Mouse (Mus musculus) left cerebral cortex, postnatal 25 days (tissue): Measurements from ENCODE around the gene F11. TPM values are rescaled to one million over a fixed set of nuclear protein-coding genes. Genes with fewer than 3 reads are reported as not detected.

Experiments
- DNase-seq, 2 experiments: peaks; one replicate each; pipeline ENCODE4 v3.0.0; 2022; ENCODE audit warnings: low spot score in 2 of 2, mixed read lengths in 1 of 2
- intact Hi-C: fragments of 180-260 bp; cut with DNase I; formaldehyde crosslinking; loops from one replicate; pipeline ENCODE4 v1.15.1; 2025
- total RNA-seq, 2 experiments: library from RNA; stranded (reverse); gene quantifications; 2 replicates each; pipeline ENCODE4 v1.2.3; 2021

Gene F11
- total RNA-seq: not detected

DNA sequence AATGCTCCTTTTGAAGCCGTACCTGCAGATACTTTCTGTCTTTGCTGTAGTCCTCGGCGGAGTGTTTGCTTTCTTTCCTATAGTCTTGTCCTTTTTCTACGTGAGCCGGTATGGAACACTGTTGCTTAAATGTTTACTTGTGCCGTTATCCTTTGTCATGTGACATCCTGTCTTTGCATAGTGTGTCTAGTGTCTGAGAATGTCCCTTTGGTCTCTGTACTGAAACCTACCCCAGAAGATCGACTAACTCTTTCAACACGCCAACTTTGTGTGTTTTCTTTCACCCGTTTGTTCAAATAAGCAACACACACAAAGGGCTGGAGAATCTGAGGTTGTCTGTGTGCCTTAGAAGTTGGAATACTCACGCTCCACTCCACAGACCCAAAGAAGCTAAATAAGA is at the start of gene F11:
TSS of gene F11 (minus strand) at position 112 of the 400 bp plus-strand sequence.
- no peak for DNase-seq
- intact Hi-C loops: no loop called here

DNA sequence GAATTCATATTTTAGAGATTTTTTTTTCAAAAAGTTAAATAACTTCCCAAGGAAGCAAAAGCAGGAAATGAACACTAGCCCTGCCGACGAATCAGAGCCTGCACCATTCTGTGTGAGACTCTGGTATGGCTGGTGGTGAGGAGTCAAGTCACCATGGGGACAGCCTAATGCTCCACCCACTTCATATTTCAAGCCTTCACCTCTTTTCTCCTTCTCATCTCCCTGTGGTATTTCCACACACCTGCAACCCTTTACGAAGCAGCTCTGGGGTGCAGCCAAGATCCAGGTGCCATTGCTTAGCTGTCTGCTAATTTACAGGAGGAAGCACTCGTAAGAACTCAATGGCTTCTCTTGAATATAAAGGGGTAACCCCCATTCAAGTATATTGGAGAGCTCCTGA is 49.1 kb upstream of the F11 start:
- intact Hi-C loops: no loop called here
- DNase-seq: no peak

DNA sequence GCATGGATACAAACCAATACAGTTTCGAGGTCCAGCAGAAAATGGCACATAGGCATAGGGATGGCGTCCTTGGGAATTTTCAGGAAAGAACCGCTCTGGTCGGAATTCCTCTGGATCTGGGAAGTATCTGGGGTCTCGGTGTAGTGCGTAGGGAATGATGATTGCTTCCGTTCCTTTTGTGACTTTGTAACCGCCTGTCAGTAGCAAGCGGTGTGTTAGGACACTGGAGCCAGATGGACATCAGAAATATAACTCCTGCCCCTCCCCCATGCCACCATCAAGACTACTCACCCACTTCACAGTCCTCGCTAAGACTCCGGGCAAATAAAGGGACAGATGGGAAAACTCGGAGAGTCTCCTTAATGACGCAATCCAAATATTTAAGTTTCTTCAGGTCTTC is 46.5 kb upstream of the F11 start, which contains the start of gene Gm45753:
TSS of gene Gm45753 (minus strand) at position 101 of the 400 bp plus-strand sequence.
- intact Hi-C loops: no loop called here

DNA sequence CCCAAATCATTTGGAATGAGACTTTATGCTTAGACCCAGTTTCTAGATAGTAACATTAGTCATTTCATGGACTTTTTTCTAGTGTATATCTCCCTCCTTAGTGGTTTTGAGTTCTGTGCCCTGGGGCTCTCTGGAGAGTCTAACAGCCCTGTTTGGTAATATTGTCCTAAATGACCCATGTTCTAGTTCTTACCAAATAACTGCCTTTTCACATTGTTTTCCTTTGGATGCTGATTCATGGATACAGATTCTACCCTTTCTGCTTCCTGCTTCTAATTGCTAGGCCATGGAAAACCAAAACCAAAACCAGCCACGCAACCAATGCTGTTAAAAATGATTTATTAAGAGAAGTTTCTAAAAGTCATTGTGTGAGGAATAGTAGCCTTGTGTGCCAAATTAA is 43.6 kb upstream of the F11 start:
- intact Hi-C loops: no loop called here
- no peak for DNase-seq

More for the DNA sequence above, 46.5 kb upstream of the F11 start, which contains the start of gene Gm45753:
- DNase-seq: no peak

DNA sequence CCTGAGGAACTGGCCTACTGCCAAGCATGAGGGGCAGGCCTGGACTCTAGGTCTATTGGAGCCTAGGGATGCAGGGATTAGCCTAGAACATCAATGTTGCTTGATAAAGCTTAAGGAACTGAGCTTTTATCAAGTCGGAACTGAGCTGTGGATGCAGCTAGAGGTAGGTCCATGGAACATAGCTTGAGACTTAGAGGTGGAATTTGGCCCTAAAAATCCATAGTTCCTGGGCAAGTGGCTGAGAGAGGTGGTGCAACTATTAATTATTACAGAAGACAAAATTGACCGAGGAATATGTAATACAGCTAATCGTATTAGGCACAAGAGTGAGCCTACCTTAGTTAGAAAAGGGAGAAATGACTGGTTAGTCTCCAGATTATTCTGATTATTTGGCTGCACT is 42.5 kb upstream of the F11 start:
- DNase-seq: no peak
- intact Hi-C loops: no loop called here

DNA sequence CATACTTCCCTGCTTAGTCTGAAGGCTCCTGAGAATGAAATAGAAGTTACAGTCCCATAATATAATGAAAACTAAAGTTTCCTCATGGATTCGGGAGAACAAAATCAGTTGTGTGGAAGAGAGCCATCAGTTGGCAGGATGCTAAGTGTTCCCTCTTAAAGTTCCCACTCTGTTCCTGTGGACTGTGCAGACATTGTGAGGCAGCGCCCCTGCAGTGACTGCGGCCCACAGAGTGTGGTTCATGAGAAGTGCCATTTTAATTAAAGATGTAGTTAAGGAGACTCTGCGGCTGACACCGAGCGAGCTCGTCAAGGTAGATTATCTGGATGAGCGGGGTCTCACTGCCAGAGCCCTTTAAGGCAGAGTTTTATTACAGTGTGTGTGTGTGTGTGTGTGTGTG is 40.6 kb upstream of the F11 start:
- DNase-seq: no peak
- intact Hi-C loops: no loop called here

DNA sequence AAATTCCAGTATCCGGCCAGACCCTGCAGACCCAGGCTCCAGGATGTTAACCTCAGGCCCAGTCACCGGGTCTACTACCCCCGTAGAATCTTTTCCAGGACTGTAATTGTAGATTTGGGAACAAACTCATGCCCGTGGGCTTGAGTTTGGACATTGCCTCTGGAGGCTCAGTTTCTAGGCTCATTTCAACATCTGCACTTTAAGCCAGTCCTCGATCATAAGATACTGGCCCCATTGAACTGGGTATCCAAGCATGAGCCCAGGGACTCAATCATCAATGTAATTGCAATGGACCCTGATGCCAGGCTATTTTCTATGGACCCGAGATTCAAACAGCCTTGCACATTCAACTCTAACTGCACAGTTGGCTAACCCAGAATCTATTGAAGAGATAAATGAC is 33.4 kb upstream of the F11 start:
- DNase-seq: no peak
- intact Hi-C loops: no loop called here

DNA sequence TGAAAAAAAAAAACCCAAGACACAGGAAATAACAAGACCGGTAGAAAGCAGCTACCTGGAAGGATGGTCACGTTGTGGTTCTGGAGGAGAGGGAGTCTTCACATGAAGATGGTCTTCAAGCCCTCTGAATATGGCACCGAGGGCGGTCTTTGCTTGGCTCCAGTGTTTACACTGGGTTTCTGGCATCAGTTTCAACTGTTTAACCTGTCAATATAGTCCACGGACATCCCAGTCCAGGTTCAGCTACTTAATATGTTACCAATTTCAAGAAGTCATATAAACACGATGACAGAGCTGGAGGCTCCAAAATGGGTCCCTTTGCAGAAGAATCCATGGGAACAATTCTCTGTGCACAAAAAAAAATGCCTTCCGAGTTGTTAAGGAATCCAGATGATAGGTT is 32.9 kb upstream of the F11 start, which contains the start of gene Klkb1:
TSS of gene Klkb1 (minus strand) at position 173 of the 400 bp plus-strand sequence.
- intact Hi-C loops: no loop called here
- DNase-seq: no peak

DNA sequence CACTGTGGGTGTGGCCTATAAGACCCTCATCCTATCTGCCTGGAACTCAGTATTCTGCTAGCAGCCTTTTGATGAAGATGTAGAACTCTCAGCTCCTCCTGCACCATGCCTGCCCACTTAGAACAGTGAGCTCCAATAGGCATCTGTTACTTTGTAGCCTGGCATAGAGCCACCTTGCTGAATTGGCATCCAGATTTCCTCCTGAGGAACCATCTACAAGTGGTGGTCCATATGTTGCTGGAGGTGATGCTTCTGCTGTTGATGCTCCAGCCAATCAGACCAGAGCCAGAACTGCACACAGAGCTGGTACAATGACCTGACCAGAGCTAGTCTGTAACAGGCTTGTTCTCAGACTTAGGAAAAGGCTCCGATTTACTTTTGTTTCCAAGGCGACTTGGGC is 30.0 kb upstream of the F11 start:
- peak; percentile 21 to 41 for DNase-seq
- intact Hi-C loops: no loop called here

DNA sequence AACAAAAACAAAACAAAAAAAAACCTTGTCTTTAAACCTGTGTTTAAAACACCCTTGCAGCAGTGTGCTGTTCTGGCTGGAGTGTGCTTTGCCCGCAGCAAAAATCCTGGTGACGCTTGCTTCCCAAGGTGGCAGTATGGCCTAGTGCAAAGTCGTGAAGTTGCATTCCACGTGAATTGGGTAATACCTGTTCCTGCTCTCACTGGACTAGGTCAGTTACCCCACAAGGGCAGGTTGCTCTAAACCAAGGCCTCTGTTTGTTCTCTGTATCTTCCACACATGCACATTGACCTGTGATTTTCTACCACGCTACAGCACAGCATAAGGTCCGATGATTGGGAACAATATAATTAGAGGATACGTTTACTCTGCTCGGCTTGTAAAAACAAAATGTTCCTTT is 19.8 kb upstream of the F11 start:
- intact Hi-C loops: no loop called here
- DNase-seq: no peak

DNA sequence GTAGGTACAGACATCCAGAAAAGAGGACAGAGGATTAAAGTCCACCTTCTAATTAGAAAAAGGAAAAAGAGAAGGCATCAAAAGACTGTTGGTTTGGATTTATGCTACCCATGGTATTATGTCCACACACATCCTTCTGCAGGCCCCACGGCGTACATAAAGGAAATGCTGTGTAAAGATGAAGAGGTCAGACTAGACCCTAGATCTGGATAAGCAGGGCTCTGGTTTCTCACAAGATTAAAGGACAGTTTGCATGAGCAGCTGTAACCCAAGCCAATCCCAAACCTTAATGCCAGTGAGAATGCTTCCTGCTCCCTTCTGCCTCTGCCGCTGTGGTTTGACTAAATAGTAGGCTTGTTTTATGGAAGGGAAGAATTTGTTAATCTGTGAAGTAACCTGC is 15.6 kb upstream of the F11 start:
- no peak for DNase-seq
- intact Hi-C loops: no loop called here

DNA sequence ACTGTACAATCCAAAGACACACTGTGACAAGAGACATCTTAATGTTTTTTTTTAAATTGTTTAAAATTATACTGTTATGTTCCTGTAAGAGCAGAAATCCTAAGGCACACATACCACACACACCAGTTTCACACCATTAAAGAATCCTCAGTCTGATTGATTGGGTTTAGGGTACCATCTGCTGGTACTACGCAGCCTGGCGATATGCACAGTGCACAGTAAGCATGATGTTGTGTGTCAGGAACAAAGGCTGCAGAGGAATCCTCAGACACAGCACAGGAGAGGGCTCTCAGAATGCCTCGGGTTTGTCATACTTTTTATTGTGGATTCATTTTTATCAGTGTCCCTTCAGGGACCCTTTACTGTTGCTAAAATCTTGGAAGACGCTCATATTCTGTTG is 12.5 kb upstream of the F11 start:
- DNase-seq: no peak
- intact Hi-C loops: no loop called here

DNA sequence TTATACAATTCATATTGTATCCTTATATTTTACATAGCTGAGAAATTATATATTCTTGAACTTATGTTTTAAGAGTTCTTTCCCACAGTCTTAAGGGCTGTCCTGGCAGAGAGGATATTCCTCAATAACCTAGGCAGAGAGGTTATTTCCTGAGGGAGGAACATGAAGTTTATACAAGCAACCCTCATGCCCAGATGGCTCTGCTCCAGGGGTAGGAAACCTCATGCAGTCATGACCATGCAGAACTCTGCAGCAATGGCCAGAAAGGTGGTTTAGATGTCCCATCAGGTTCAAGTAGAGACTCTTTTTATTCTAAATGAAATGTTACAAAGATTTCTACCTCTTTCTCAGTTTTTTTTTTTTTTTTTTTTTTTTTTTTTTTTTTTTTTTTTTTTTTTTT is 7.2 kb upstream of the F11 start:
- intact Hi-C loops: no loop called here
- DNase-seq: no peak

DNA sequence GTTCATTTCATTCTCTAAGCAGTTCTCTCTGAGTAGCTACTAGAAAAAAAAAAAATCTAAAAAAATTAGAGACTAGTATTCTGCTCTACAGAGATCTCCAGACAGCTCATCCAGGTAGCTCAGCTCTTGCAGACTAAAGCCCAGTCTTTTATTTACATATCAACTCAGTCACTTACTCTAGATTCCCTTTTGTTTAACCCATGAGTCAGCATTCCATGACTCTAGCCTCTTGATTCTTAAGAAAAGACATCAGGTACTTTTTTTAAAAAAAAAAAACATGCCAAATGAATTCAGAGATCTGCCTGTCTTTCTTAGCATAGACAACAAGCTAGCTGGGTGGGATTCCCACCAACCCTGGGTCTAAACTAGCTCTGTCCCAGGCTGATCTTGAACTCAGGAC is 6.7 kb upstream of the F11 start:
- no peak for DNase-seq
- intact Hi-C loops: no loop called here

DNA sequence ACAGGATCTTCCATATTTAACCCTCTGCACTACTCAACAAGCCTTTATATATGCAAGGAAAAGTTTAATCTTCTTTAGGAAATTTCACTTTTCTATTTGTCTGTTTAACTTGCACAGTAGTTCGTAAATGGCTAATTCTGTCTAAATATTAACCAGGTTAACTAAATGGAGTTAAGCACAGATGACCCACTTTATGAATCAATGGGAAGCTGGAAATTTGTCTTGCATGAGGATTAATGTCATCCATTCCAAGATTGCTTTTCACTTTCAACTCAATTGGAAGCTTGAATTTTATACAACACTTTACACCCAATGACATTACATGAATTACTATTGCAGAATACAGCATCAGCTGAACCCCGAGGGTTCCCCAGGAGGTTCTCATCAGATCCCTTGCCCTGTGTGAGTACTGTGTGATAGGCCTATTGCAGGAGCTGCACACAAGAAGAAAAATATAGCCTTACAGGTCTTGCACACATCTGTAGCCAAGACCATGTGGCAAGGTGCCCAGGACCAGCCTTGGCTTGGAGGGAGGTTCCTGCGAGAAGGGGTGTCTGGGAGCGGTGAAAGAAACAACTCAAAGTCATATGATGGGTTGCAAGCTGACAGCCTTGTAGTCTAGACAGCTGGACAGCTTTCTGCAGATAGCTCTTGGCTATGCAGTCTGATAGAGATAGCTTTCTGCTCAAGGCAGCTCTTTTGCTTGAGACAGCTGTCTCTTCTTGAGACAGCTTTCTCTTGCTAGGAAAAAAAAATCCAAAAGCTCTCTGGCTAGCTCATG is 6.0 kb upstream of the F11 start:
- DNase-seq: no peak
- intact Hi-C loops: no loop called here

DNA sequence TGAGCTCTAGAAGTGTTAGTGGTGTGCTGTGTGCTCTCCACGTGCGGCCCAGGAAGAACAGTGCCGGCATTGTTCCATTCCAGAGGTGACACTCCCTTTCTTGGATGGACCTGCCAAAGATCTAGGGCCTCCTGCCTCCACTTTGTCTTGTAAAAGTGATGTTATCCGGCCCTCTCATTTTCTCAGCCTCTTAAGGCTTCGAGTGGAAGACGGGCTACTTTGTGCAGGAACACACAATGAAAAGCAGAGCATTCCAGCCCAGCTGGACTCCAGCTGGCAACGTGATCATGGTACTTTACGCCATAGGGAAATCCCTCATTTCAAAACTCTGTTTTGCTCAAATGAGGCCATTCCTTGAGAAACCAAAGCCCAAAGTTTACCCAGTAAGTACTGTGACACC is 5.2 kb upstream of the F11 start:
- intact Hi-C loops: no loop called here
- DNase-seq: no peak

DNA sequence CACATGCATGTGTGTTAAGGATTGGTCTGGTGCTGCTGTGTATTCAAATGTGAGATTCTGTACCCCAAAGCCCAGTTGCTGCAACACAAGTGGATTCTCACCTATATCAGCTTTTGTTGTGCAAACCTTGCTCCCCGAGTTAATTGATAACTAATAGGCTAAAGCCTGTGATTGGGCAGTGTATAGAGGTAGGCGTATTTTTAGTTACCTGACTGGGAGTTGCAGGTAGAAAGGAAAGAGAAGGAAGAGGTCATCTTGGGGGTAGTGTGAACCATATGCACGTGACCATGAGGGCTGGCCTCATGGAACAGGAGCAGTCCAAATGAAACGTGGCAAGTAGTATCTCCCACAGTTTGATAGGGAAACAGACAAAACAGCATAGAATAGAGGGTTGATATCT is 3.1 kb upstream of the F11 start:
- intact Hi-C loops: no loop called here
- DNase-seq: no peak

DNA sequence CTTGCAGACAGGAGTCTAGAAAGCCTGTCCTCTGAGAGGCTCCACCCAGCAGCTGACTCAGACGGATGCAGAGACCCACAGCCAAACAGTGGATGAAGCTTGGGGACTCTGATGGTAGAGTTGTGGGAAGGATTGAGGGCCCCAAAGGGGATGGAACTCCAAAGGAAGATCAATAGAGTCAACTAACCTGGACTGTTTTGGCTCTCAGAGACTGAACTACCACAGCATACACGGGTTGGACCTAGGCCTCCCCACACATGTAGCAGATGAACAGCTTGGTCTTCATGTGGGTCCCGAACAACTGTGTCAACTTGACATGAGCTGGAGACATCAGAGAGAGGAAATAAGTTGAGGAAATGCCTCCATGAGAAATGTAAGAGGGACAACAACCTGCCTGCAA is 1.0 kb upstream of the F11 start:
- no peak for DNase-seq
- intact Hi-C loops: no loop called here

DNA sequence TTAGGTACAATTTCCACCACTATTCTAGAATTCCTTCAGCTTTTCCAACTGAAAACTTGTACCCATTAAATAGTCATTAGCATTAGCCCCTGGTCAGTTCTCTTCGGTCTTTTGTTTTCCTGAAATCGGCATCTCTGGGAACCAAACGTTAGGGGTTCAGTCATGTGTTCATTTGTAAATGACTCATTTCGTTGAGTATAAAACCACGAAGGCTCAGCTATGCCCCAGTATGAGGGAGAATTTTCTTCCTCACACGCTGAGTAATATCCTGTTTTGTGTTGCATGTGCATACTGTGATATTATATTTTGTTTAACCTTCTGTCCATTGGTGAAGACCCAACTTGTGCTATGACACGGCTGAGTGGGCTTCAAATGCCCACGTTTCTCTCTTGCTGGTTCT is 3.4 kb downstream of the F11 start:
- no peak for DNase-seq
- intact Hi-C loops: no loop called here

DNA sequence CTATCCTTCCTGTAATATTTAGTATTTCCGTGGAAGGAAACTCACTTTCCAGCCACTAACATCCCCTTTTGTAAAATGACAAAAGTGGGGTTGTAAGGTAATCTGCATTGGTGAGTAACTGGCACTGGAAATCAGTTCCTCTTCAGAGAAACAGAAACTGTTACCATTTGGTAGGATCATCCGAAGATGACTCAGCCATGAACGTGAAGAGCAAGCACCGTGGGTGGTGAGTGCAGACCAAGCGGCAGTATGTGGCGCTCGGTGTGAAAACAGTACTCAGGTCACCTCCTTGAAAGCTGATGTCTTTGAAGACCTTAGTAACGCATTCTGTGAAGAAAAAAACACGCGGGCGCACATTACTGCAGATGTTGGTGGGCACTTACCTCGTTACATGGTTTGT is 6.8 kb downstream of the F11 start:
- intact Hi-C loops: no loop called here
- peak in 1 of 2 experiments; percentile 34 for DNase-seq

DNA sequence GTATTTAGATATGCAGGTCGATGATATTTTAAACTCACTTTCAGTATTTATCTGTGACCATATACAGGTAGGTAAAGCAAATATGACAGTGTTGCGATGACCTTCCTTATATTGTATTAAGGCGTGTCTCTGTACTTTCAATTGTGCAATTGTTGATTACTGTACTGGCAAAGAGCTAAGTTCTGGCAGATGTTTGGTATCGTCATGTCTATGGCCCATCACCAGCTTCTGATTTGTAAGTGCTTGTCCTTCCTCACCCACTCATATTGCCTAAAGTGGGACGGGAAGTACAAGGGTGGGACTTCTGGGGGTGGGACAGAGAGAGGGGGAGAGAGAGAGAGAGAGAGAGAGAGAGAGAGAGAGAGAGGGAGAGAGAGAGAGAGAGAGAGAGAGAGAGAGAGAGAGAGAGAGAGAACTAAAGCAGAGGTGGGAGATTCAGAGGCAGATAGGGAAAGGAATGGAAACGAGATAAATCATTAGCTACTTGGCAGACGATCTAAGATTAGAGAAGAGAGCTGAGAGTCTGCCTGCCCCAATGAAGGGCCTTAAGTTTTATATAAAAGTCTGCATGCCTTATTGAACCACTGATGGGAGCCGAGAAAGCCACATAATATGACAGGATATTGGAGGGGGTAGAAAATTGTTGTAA is 7.5 kb downstream of the F11 start:
- no peak for DNase-seq
- intact Hi-C loops: no loop called here
